Mouse (Mus musculus) heart, embryonic 14.5 days (tissue): Measurements from ENCODE around the gene Ilkap. TPM values are rescaled to one million over a fixed set of nuclear protein-coding genes. Genes with fewer than 3 reads are reported as not detected.

ENCODE experiments used
- ATAC-seq: fragments of 200-750 bp; cut with Nextera tagmentation; 2 replicates; pipeline ENCODE4 v1.8.0; 2017; ENCODE audit warnings: low read depth, moderate TSS enrichment; ENCODE audit not compliant: insufficient number of reproducible peaks, insufficient read depth, low FRiP score
- H3K27ac ChIP-seq, 2 experiments: fragments of 200-500 bp in 1 of 2; fragments of 300-500 bp in 1 of 2; sonication (generic) in 1 of 2; replicated peaks in 1 of 2; 2 replicates each; pipeline ENCODE4 v1.5.1; 2012 to 2014; ENCODE audit warnings: low read depth in 2 of 2, low read length in 2 of 2, control low read depth in 1 of 2, mild to moderate bottlenecking in 1 of 2, mixed read lengths in 1 of 2; ENCODE audit not compliant: control insufficient read depth in 1 of 2, insufficient read depth in 1 of 2
- H3K27me3 ChIP-seq: fragments of 300-500 bp; sonication (generic); 2 replicates; pipeline ENCODE4 v1.6.1; 2014; ENCODE audit warnings: mild to moderate bottlenecking, low read length, control low read depth; ENCODE audit not compliant: control insufficient read depth, insufficient read depth
- H3K36me3 ChIP-seq: fragments of 300-500 bp; sonication (generic); 2 replicates; pipeline ENCODE4 v1.6.1; 2014; ENCODE audit warnings: mild to moderate bottlenecking, control low read depth, low read length, mixed read lengths; ENCODE audit not compliant: control insufficient read depth, insufficient read depth
- H3K4me1 ChIP-seq, 2 experiments: fragments of 200-500 bp in 1 of 2; fragments of 300-500 bp in 1 of 2; sonication (generic) in 1 of 2; 2 replicates each; pipeline ENCODE4 v1.6.1; 2012 to 2014; ENCODE audit warnings: low read length in 2 of 2, control low read depth in 1 of 2, mixed read lengths in 1 of 2; ENCODE audit not compliant: control insufficient read depth in 2 of 2, insufficient read depth in 2 of 2
- H3K4me2 ChIP-seq: fragments of 300-500 bp; sonication (generic); 2 replicates; pipeline ENCODE4 v1.6.1; 2014; ENCODE audit warnings: mild to moderate bottlenecking, low read length
- H3K4me3 ChIP-seq, 2 experiments: fragments of 200-500 bp in 1 of 2; fragments of 300-500 bp in 1 of 2; sonication (generic) in 1 of 2; 2 replicates each; pipeline ENCODE4 v1.5.1; 2012 to 2014; ENCODE audit warnings: low read length in 2 of 2, mild to moderate bottlenecking in 2 of 2, control low read depth in 1 of 2, low read depth in 1 of 2, moderate library complexity in 1 of 2; ENCODE audit not compliant: control insufficient read depth in 1 of 2, insufficient read depth in 1 of 2
- H3K9ac ChIP-seq: fragments of 300-500 bp; sonication (generic); 2 replicates; pipeline ENCODE4 v1.6.1; 2014; ENCODE audit warnings: mild to moderate bottlenecking, low read length
- H3K9me3 ChIP-seq: fragments of 300-500 bp; sonication (generic); 2 replicates; pipeline ENCODE4 v1.6.1; 2016; ENCODE audit warnings: low read length, control low read depth; ENCODE audit not compliant: control insufficient read depth
- WGBS: fragments of 180-500 bp; shearing (Covaris S2); extraction: QIAGEN DNeasy Blood & Tissue Kit; methylation state at CpG from one replicate; pipeline ENCODE4 v1.1.7; 2014; 5-methylcytosine and 5-hydroxymethylcytosine counted together
- polyA plus RNA-seq: library from polyadenylated mRNA; unstranded; fragments of >200 nt; fragmentation: Nextera tagmentation; extraction: Ambion mirVana; gene quantifications from 2 replicates; pipeline ENCODE4 v1.2.1, GENCODE M21; 2014

The Ilkap gene
- polyA plus RNA-seq, 1 experiment from 2014 or later = 108 TPM

DNA sequence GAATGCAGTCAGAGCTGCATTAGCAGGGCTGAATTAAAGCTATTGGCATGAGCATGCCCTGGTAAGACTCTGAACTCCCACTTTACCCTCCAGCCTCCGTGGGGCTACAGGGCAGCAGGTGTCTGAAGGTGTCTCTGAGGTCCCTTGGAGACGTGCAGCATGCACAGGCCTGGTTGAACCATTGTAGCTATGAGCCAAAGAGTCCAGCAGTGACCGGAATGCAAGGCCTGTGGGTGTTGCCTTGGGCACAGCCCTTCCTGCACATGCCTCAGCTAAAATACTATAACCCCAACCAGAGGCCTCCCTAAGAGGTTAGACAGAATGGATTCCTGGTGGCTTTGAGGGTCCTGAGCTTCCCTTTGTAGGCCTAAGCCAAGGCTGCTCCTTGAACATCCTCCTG is 47.4 kb downstream of the Ilkap start:
- 31% methylated on average over 3 of the region's 3 CpGs for WGBS
- H3K9me3 ChIP-seq = no peaks in the 10 kb centered on the region
- peak overlapping the region; percentile 91 to 92 for H3K27ac ChIP-seq
- peaks cover 30% of the 10 kb centered on the region for H3K36me3 ChIP-seq
- peaks cover 6% of the 10 kb centered on the region; the same call in 1 of the 2 replicates for H3K27me3 ChIP-seq
- H3K4me2 ChIP-seq = peak overlapping the region; percentile 86
- H3K9ac ChIP-seq = peak overlapping the region; percentile 83
- H3K4me3 ChIP-seq = peak overlapping the region; percentile 50 to 57
- H3K4me1 ChIP-seq = peaks cover 18 to 19% of the 10 kb centered on the region in 2 experiments
- peak; percentile 42; the same call in 1 of the 2 replicates for ATAC-seq

DNA sequence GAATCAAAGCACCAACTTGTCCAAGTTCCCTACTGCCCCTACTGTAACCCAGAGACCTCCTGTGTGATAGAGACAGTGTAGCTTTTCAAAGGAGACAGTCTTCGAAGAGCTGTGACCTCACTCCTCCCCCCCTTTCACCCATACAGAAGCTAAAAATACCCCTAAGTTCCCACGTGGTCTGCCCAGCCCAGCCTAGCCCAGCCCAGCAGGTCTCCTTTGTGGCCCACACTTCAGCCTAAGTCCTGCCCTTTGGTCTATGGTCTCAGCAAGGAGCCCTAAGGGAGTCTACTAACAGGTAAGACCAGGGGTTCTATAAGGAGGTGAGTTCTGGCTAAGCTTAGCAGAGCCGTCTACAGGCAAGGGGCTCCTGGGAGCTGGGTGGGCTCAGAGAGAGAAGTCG is 47.8 kb downstream of the Ilkap start, which contains the start of gene Klhl30:
Klhl30 (plus strand) TSS at position 176 of the 400 bp plus-strand sequence.
- peak within 1 kb of the TSS; percentile 50 to 57 for H3K4me3 ChIP-seq
- peak; percentile 74 for ATAC-seq
- peak within 1 kb of the TSS; percentile 91 to 92 for H3K27ac ChIP-seq
- H3K9me3 ChIP-seq = no peaks in the 10 kb centered on the region
- peaks cover 9% of the 10 kb centered on the region for H3K27me3 ChIP-seq
- peaks cover 18 to 19% of the 10 kb centered on the region in 2 experiments for H3K4me1 ChIP-seq
- H3K36me3 ChIP-seq = peaks cover 26% of the 10 kb centered on the region
- H3K4me2 ChIP-seq = peak within 1 kb of the TSS; percentile 86
- WGBS = 13% methylated on average over 4 of the region's 4 CpGs
- peak within 1 kb of the TSS; percentile 83 for H3K9ac ChIP-seq

DNA sequence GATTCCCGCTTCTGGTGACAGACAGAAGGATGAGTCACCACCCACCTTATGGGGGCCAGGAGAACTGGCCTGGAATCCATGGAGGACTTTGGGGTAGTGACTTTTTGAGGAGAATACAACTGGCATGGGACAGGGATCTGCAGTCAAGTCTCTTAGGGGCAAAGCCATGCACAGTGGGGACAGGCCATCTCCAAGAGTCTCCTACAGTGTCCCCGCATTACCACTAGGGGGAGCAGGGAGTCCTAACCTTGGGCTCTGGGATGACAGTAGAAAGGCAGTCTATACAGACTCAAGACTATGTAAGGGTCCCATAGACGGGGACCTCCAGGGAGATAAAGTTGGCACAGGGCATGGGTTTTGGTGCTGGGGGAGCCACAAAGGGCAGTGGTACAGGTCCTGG is 51.7 kb downstream of the Ilkap start:
- peaks cover 22 to 28% of the 10 kb centered on the region in 2 experiments for H3K4me1 ChIP-seq
- no peaks in the 10 kb centered on the region for H3K9me3 ChIP-seq
- H3K9ac ChIP-seq = no peak overlapping the region
- 38% methylated on average over 3 of the region's 3 CpGs for WGBS
- H3K36me3 ChIP-seq = no peaks in the 10 kb centered on the region
- H3K27ac ChIP-seq = no peak overlapping the region
- H3K4me2 ChIP-seq = no peak overlapping the region
- no peak for ATAC-seq
- H3K4me3 ChIP-seq = no peak overlapping the region
- H3K27me3 ChIP-seq = peaks cover 48% of the 10 kb centered on the region

DNA sequence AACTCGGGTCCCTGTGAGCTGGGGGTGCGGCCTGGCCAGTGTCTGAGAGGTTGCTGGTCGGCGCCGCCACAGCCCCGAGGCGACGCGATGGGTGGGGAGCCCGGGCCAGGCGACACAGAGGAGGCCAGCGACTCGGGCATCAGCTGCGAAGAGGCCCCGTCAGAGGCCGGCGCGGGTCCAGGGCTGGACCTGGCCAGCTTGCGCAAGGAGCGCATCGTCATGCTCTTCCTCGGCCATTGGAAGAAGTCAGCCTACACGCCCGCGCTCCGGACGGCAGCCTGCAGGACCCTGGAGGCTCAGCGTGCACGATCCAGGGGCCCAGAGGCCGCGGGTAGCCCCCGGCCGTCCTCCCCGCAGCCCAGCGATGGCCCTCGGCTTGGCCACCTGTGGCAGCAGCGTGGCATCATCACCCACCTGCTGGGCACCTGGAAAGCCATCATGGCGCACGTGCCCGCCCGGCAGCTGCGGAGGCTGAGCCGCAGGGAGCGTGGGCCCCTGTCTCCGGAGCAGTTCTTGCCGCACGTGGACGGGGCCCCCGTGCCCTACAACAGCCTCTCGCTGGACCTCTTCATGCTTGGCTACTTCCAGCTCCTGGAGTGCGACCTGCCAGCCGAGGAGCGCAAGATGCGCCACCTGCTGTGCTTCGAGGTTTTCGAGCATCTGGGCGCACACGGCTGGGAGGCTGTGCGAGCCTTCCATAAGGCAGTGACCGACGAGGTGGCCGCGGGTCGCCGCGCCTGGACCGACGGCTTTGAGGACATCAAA is 53.5 kb downstream of the Ilkap start:
- no peaks in the 10 kb centered on the region for H3K36me3 ChIP-seq
- H3K4me1 ChIP-seq = peaks cover 11 to 21% of the 10 kb centered on the region in 2 experiments
- WGBS = 3% methylated on average over 67 of the region's 68 CpGs
- peaks cover 52% of the 10 kb centered on the region for H3K27me3 ChIP-seq
- peak overlapping the region; percentile 30; the same call in 1 of the 2 replicates for H3K9ac ChIP-seq
- ATAC-seq = no peak
- H3K4me2 ChIP-seq = peak overlapping the region; percentile 69
- H3K9me3 ChIP-seq = no peaks in the 10 kb centered on the region
- peak overlapping the region; percentile 12 to 30 for H3K4me3 ChIP-seq
- no peak overlapping the region for H3K27ac ChIP-seq

DNA sequence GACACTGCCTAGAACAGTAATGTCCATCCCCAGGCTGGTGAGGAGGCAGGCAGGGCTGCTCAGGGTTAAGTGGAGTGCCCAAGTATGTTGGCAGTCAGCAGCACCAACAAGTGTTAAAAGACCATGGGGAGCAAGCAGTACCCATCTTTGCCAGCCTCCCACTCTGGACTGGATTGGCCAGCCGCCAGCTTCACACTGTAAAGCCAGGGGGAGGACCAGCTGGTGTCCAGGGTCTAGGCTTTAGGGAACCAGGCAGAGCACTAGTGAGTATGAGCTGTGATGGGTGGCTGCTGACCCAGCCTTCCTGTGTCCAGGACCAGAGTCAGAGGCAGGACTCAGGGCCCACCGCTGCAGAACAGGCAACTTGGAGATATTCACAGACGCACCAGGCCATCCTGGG is 54.6 kb downstream of the Ilkap start:
- Histone ChIP-seq H3K27ac (no peak overlapping the region), H3K4me2 (no peak overlapping the region), H3K36me3 (no peaks in the 10 kb centered on the region), H3K9me3 (no peaks in the 10 kb centered on the region), H3K4me3 (no peak overlapping the region), H3K27me3 (peaks cover 57% of the 10 kb centered on the region), H3K4me1 (peaks cover 8 to 18% of the 10 kb centered on the region in 2 experiments; a peak in 3 of 4 replicates), H3K9ac (no peak overlapping the region)
- 68% methylated on average over 3 of the region's 3 CpGs for WGBS
- no peak for ATAC-seq

DNA sequence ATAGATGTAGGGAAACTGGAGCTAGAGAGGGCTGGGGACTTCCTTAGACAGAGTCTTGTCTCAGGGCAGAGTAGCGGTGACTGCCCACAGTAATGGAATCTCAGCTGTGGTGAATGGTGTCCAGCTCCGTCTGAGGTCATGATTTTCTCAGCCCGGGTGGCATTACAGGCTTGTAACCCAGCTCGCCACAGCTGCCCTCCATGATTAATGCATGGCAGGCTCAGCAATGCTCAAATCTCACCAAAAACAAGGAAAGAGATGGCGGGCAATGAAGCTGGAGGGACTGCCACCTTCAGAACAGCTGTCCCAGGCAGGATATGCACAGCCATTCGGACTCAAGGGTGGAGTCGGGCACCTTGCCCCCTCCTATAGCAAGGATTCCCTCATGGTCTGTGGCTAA is 61.3 kb downstream of the Ilkap start:
- Histone ChIP-seq H3K27ac (no peak overlapping the region), H3K4me1 (peaks cover 10 to 14% of the 10 kb centered on the region in 2 experiments), H3K27me3 (peaks cover 17% of the 10 kb centered on the region), H3K4me2 (no peak overlapping the region), H3K9ac (no peak overlapping the region), H3K9me3 (no peaks in the 10 kb centered on the region), H3K4me3 (no peak overlapping the region), H3K36me3 (no peaks in the 10 kb centered on the region)
- no peak for ATAC-seq
- 89% methylated on average over 7 of the region's 7 CpGs for WGBS

DNA sequence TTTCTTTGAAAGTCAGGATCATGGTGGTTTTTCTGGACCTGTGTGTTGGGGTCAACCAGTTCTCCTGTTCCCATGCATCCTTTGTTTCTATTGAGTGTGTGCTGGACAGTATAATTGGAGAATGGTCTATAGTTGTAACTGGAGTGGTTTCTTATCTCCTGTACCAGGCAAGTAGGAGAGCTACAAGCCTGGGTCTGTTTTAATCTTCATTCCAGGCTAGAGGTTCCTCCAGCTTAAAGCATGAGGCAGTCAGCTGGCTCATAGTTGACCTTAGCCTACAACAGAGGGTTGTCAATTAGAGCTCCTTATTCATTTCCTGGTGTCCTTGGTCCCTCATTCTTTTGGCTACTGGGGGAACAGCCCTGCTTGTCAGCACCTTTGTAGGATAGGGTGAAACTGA is 65.0 kb downstream of the Ilkap start:
- H3K9me3 ChIP-seq = no peaks in the 10 kb centered on the region
- no peak overlapping the region for H3K4me2 ChIP-seq
- H3K27me3 ChIP-seq = peaks cover 3% of the 10 kb centered on the region; the same call in 1 of the 2 replicates
- H3K9ac ChIP-seq = no peak overlapping the region
- H3K4me1 ChIP-seq = peaks cover 12 to 19% of the 10 kb centered on the region in 2 experiments
- H3K4me3 ChIP-seq = no peak overlapping the region
- H3K36me3 ChIP-seq = no peaks in the 10 kb centered on the region
- peak overlapping the region; percentile 36 to 57; a peak in 3 of 4 replicates for H3K27ac ChIP-seq
- no peak for ATAC-seq
